Mouse (Mus musculus): ENCODE data around the gene Hat1.

The Hat1 gene

DNA sequence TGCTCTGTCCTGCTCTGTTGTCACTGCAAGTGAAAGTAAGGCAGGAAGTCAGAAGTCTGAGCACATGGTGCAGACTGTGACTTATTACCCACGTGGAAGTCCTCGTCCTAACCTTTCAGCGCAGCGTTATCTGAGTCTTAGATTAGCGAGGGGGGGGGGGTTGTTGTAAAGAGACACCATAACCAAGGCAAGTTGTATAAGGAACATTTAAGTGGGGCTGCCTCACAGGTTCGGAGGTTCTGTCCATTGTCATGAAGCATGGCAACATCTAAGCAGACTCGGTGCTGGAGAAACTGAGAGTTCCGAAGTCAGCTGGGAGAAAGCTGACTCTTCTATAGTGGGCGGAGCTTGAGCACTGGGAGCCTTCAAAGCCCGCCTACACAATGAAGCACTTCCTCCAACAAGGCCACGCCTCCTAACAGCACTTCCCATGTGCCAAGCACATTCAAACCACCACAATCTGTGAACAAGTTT, 12.3 kb upstream of the Hat1 start:
- no peak for DNase-seq (ENCODE audit: low spot score in 2 of 2)

DNA sequence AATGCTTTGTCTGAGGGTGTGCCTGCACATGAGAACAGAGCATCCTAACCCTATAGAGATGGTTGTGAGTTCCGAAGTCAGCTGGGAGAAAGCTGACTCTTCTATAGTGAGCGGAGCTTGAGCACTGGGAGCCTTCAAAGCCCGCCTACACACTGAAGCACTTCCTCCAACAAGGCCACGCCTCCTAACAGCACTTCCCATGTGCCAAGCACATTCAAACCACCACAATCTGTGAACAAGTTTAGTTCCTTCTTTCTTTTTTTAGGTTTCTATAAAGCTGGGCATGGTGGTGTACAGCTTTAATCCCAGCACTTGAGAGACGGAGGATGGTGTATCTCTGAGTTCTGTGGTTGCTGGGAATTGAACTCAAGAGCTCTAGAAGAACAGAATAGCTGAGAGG, 11.3 kb upstream of the Hat1 start:
- DNase-seq (ENCODE audit: low spot score in 2 of 2) = no peak

DNA sequence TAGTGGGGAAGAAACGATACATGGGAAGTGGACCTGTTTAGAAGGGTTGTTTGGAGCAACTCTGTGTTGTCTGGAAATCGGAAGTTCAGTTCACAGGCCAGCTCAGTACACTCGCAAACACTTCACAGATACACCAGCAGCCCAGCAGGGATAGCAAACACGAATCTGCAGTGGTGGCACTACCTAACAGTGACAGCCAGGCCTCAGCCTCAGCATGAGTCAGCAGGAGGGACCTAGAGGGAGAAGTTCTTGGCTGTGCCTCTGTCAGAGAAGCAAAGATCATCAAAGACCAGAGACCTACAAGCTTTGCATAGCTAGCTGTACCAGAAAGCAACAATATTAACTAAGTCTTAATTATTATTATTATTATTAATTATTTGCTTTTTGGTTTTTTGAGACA, 6.8 kb upstream of the Hat1 start:
- no peak for DNase-seq (ENCODE audit: low spot score in 2 of 2)

DNA sequence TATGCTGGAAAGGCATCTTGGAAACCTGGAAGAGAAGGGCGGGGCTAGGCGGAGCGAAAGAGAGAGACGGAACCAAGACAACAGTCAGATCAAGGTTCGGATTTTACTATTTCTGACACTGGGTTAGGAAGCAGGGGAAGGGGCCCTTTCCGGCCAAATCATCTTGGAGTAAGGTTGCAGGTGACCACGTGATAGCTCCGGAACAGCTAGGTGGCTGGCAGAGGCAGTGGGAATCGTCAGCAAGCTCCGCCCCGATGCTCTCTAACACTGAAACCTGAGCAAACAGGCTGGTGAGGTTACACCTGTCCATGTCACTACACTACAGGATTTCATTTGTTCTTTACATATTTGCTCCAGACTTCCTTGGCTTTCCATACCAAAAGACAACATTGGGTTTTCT, 4.9 kb upstream of the Hat1 start:
- no peak for DNase-seq (ENCODE audit: low spot score in 2 of 2)

DNA sequence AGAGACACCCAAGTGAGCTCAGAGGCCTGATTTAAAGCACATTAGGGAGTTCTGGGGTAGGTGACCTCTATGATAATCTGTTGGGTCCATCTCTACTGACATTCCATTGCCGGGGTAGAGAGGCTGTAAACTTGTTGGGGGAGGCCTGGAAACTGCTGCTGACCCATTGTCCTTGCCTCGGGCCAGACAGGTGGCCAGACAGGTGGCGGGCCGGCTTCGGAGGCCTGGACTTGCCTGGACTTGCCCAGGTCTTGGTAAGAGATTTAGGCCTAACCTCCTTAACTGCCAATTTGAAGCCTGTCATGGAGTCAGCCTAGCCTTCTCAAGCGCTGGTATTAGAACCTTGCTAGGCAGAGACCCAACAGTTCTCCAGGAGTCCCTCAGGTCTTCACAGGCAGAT, 992 bp upstream of the Hat1 start:
- no peak for DNase-seq (ENCODE audit: low spot score in 2 of 2)

DNA sequence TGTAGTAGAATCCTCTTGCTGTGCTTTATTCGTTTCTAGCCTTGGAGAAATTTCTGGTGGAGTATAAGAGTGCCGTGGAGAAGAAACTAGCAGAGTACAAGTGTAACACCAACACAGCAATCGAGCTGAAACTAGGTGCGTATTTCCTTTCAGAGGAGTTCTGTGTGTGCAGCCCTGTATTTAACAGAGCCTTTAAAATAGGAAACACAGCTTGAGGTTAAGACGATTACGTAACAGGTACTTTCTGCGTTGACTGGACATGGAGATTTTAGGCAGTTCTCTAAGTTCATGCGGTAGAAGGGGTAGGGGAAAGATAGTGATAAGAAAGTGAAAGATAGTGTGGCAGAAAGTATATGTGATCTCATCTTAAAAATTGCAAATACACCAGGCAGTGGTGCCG, 1.1 kb downstream of the Hat1 start:
- no peak for DNase-seq (ENCODE audit: low spot score in 2 of 2)

DNA sequence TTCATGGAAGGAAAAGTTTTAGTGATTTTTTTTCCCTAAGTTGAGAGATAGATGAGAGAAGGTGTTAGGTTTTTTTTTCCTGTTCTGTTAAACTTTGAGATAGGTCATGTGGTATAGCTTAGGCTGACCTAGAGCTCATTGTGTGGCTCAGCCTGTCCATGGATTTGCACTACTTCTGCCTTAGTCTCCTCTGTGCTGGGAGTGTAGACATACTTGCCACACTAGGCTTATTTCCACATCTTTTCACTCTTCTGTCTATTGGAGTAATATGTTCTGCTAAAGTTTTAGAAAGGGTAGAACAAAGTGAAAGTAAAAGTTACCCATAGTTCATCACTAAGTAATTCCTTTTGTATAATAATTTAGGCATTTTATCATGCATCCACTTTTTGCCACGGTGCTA, 16.9 kb downstream of the Hat1 start:
- no peak for DNase-seq (ENCODE audit: low spot score in 2 of 2)

DNA sequence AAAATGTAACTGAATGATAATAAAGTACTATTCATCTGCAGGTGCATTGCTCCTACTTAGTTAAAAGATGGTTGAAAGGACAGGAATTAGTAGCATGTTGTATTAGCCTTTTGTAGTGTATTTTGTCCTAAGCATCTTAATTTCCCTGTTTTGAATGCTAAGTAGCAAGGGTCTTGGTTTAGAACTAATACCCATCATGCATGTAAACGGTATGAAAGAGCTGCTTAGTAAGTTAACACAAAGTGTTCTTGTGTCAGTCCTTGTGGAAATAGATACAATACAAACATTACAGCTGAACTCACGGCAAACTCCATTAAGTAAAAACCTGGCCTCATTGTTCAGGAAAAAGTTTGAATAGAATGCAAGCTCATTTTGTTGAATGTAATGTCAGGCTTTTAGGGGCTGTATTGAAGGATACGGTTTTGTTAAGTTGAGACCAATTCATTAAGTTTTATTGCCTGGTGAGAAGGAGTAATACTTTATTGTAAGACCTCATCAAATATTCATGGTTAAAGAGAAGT, 30.1 kb downstream of the Hat1 start:
- DNase-seq (ENCODE audit: low spot score in 2 of 2) = no peak

DNA sequence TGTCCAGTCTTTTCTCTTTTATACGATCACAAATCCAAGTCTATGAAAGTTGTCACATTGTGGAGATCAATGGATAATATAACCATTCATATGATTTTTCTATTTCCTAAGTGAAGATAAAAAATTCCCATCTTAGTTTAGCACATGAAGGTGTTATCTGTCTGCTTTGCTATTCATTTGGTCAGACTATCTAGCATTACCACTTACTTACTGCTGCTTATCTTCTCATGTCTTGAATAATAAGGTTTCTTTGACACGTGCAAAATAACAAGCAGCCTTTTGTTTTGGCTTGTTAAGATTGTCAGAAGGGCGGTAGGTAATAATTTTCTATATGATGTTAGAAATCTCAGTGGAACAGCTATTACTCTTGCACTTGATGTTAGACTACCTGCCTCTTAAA, 30.6 kb downstream of the Hat1 start:
- no peak for DNase-seq (ENCODE audit: low spot score in 2 of 2)

DNA sequence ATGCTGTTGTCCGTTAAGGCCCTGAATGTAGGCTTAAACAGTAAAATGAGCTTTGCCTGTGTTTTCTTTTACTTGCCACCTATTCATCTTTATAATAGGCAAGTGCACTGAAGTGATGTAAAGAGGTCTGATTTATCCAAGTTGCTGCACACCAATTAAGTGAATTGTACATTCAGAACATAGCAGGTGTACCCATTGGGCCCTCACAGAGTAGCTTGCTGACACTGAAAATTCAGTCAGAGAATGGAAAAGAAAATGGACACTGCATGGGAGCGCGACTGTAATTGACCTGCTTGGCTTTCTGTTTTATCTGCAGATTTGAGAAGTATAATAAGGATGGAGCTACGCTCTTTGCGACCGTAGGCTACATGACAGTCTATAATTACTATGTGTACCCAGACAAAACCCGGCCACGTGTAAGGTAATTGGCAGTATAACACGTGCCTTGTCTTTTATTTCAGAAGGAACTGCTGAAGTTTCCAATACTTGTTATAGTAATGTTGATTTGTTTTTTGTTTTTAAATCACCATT, 32.2 kb downstream of the Hat1 start:
- no peak for DNase-seq (ENCODE audit: low spot score in 2 of 2)

DNA sequence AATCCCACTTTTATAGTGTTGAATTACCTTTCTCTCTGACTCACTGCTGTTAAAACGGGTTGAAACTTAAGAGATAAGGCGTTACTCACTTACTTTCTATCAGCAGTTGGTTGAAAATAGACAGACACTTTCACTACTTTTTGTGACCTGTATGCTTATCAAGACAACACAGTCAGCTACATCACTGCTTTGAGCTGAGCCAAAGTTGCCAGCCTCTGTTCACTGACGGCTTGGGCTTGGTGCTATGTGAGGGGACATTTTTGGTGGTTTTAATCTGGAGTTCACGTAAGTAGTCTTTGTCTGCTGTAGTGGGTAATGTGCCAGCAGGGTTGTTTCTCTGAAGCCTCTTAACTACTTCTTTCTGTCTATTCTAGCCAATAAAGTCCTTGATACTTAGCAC, 35.8 kb downstream of the Hat1 start:
- DNase-seq (ENCODE audit: low spot score in 2 of 2) = no peak

DNA sequence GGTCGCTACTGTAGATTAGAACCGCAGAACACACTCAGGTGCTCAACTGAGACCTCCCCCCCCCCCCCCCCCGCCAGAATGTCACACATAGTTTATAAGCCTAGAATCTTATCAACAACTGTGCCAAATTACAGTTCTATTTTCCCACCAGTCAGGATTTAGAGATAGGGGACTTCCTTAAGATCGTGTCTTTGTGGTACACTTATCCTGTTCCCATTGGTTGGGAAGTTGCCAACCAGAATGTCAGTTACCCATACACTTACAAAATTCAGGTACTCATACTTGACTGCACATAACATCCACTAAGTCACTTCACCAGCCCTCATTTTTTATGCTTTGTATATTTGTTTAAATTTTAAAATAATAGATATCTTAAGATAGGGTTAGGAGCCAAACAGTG, 46.7 kb downstream of the Hat1 start:
- no peak for DNase-seq (ENCODE audit: low spot score in 2 of 2)

DNA sequence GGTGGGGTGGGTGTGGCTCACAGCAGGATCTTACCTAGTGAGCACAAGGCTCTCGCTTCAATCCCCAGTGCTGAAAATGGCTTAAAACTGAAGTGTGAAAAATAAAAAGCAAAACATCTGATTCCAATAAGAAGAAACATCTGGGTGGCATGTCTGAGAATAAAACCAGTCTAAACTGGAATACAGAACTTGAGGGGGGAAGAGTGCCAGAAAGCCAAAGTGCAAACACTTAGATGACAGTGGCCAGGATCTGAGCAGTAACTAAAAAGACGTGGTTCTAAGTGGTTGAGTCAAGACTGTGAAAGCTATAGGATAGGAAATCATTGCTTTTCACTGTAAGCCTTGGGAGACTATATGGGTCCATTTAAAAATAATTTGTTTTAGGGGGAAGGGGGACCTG, 54.6 kb downstream of the Hat1 start:
- no peak for DNase-seq (ENCODE audit: low spot score in 2 of 2)

DNA sequence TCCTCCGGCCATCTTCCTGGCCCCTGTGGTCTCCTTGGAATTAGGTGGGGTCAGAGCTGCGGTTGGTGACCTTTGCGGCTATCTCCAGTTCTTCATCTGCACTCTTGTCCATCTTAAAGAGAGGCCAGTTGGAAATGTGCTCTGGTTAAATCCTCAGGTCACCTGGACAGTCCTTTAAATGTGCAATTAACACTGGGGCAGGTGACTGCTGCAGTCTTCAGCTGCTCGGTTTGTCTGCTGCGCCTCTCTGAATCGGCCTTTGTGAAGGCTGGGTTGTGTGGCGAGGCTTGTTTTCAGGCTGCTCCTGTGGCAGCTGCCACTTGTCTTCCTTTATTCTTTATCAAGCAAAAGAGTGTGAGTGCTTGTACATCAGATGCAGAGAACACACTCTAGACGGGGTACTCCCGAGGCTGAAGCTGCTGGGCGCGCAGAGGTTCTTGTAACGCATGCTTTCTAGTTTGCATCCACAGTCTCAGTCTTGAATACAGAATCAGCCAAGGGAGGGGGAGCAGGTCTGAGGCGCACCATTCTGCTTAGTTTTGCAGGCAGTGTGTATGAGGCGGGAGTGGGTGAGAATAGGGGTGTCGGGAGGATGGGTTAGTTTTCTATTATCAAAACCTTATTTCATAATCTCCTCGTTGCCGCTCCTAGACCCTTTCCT, 56.9 kb downstream of the Hat1 start:
- no peak for DNase-seq (ENCODE audit: low spot score in 2 of 2)

DNA sequence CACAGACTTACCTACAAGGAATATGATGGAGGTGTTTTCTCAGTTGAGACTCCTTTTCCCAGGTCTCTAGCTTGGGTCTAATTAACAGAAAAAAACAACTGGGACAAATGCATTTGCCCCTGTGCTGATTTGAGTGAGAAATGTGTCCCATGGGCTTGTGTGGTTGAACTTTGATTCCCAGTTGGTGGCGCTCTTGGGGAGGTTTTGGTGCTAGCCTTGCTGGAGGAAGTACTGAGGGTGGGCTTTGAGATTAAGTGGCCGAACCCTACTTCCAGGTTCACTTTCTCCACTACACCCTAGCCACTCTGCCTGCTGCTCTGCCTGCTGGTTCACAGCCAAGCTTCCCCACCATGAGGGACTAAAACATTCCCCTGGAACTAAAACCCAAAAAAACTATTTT, 60.8 kb downstream of the Hat1 start:
- DNase-seq (ENCODE audit: low spot score in 2 of 2) = no peak

DNA sequence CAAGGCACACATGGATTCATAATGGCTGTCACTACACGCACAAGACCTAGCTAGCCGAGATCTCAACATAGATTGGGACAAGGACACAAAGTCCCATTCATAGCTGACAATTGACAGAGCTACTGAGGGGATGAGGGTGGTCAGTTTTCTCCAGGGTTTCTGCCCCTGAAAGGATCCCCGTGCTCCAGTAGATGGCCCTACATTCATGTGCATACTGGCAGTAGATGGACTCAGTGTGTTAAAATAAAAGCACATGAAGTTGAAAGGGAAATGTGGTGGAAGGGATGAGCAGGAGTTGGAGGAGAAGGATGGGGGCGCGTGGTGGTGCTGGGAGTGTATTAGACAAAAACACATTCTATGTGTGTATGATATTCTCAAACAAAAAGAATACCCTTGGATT, 63.0 kb downstream of the Hat1 start:
- no peak for DNase-seq (ENCODE audit: low spot score in 2 of 2)

DNA sequence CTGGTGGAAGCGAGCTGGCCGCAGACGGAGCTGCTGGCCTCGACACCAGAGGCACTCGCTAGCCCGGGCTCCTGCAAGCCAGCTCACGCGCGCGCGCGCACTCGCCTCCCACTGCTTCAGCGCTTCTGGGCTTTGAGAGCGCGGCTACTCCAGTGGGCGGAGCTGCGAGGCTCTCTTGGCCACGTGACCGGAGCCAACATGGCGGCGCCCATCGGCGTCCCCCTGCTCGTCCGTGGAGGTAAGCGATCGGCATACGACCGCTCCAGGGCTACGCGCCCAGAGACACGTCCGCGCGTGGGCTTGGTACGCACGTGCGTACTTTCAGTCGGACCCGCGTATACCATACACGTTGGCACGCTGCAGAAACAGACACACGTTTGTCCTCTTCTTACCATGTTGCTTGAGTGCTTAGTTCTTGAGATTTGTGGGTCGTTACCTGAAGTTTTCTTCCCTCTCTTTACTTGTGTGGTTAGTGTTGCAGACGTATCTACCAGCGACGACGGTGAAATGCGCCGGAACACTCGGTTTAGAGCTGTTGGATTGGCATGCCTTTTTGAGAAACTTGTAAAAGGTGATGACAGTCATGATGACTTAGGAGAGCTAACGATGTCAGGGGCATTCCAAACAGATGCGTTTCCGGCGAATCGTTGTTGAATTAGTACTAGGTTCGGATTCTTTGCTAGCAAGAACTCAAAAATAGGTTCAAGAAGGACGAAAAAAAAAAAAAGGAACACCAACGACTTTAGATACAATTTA, 64.6 kb downstream of the Hat1 start, which contains the start of gene Metap1d:
TSS of gene Metap1d (plus strand) at position 116 of the 756 bp plus-strand sequence.
- peak; percentile 83 to 95 for DNase-seq (ENCODE audit: low spot score in 2 of 2)

DNA sequence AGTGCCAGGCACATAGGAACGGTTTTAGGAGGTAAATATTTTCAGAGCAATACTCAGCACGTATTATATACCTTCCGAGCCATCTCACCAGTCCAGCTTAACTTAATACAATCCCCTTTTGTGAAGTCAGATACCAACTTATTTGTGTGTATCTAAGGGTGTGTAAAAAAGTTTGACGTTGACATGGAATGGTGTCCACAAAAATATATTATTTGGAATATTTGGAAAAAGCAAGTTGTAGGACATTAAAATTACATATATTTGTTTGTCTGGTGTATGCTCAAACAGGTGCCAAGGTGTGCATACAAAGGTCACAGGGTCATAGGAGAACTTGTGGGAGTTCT, 65.1 kb downstream of the Hat1 start:
- no peak for DNase-seq (ENCODE audit: low spot score in 2 of 2)

DNA sequence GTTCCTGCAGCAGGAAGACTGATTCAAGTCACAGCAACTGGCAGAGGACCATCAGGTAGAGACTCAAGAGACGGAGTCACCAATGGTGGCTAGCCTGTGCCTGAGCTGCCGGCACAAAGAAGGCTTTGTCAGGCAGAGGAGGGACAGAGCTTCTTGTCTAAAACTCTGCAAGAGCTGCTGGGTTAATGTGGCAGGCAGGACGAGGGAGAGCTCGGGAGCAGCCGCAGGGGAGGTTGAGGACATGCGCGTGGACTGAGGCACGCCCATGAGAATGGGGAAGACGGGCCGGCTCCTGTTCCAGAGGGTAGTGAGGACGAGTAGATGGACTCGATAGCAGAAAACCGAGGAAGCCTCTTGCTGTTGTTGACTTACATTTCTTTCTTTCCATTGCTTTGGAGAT, 69.9 kb downstream of the Hat1 start:
- no peak for DNase-seq (ENCODE audit: low spot score in 2 of 2)

DNA sequence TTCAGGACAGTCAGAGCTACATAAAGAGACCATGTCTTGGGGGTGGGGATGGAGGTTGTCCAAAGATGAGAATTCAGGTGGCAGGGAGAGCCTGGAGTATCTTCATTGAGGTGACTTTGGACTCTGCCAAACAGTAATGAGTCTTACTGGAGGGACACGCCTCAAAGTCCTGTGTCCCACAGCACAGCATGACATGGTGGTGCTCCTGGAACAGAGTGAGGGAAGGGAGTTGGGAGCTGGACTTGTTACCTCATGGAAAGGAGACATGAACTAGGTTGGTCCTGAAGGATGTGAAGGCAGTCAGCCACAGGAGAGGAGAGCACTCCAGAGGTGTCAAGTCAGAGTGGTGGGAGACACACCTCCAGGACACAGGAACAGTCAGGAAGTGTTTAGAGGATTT, 70.9 kb downstream of the Hat1 start:
- DNase-seq (ENCODE audit: low spot score in 2 of 2) = no peak

DNA sequence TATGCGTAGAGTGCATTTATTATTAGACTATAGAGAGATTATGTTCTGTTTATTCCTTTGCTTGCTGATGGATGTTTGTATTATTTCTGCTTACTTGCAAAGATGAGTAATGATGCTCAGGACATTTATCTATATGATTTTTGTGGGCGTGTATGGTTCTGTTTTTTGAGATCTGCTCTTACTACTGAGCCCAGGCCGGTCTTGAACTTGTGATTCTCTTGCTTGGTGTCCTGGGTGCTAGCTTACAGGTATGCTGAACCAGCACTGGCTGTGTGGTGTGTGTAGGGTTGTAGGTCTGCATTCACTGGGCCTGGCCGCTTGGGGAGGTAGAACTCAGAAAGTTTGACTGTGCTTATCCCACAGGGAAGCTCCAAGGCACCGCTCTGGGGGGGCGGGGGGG, 72.4 kb downstream of the Hat1 start:
- DNase-seq (ENCODE audit: low spot score in 2 of 2) = no peak

DNA sequence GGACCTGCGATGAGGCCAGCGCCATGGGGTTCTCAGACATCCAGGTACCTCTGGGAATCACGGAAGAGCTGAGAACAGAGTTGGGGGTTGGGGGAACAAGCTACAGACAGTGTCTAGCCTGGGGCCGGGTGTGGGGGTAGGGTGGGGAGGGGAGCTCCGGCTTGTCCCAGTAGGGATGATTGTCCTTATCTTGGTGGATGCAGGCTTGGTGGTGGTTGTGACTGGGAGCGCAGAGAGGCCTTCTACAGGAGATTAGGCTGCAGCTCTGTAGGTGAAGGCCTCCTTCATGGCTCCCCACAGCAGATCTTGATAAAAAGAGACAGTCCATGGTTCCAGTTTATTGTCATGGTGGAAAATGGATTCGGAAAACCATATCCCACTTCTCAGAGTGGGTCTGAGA, 72.8 kb downstream of the Hat1 start:
- no peak for DNase-seq (ENCODE audit: low spot score in 2 of 2)

DNA sequence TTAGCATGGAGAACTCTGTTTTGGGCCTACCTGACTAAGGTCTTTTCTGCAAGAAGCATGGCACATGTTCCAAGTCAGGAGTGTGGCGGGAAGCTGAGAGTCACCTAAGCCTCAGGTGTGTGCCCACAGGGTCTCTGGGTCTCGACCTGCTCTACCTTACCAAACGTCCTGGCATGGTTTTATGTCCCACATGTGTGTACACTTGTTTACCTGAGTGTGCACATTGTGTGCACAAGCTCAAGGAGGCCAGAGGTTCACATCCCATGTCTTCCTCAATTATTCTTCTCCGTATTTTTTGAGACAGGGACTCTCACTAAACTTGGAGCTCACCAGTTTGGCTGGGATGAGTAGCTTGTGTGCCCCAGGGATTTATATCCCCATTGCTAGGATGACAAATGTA, 73.3 kb downstream of the Hat1 start:
- no peak for DNase-seq (ENCODE audit: low spot score in 2 of 2)

Data from cerebellum, postnatal 4 days (tissue).